Mouse (Mus musculus) hindbrain, embryonic 10.5 days (tissue): ENCODE results near the gene Cd6. TPM values are rescaled to one million over a fixed set of nuclear protein-coding genes. Genes with fewer than 3 reads are reported as not detected.

ENCODE experiments used
- DNase-seq: peaks from one replicate; pipeline ENCODE4 v3.0.0-alpha.2; 2017; ENCODE audit warnings: low spot score
- H3K27ac ChIP-seq: fragments of 300-500 bp; sonication (generic); 2 replicates; pipeline ENCODE4 v1.5.1; 2016; ENCODE audit warnings: mild to moderate bottlenecking, moderate library complexity
- H3K27me3 ChIP-seq: fragments of 300-500 bp; sonication (generic); 2 replicates; pipeline ENCODE4 v1.6.1; 2016; ENCODE audit warnings: mild to moderate bottlenecking; ENCODE audit not compliant: poor library complexity, insufficient read depth, severe bottlenecking
- H3K36me3 ChIP-seq: fragments of 300-500 bp; sonication (generic); 2 replicates; pipeline ENCODE4 v1.6.1; 2016; ENCODE audit warnings: mild to moderate bottlenecking, moderate library complexity
- H3K4me1 ChIP-seq: fragments of 300-500 bp; sonication (generic); replicated peaks from 2 replicates; pipeline ENCODE4 v1.6.1; 2016; ENCODE audit warnings: mild to moderate bottlenecking
- H3K4me3 ChIP-seq: fragments of 300-500 bp; sonication (generic); 2 replicates; pipeline ENCODE4 v1.5.1; 2016; ENCODE audit warnings: mild to moderate bottlenecking, moderate library complexity
- H3K9me3 ChIP-seq: fragments of 300-500 bp; sonication (generic); 2 replicates; pipeline ENCODE4 v1.6.1; 2016; ENCODE audit warnings: mild to moderate bottlenecking, moderate library complexity
- WGBS: fragments of 180-500 bp; shearing (Covaris S2); methylation state at CpG from one replicate; pipeline ENCODE4 v1.1.7; 2016; 5-methylcytosine and 5-hydroxymethylcytosine counted together
- polyA plus RNA-seq: library from polyadenylated mRNA; unstranded; fragments of >200 nt; fragmentation: Nextera tagmentation; extraction: Ambion mirVana; gene quantifications from 2 replicates; pipeline ENCODE4 v1.2.1, GENCODE M21; 2016

Gene Cd6
- polyA plus RNA-seq, 1 experiment from 2014 or later: not detected

DNA sequence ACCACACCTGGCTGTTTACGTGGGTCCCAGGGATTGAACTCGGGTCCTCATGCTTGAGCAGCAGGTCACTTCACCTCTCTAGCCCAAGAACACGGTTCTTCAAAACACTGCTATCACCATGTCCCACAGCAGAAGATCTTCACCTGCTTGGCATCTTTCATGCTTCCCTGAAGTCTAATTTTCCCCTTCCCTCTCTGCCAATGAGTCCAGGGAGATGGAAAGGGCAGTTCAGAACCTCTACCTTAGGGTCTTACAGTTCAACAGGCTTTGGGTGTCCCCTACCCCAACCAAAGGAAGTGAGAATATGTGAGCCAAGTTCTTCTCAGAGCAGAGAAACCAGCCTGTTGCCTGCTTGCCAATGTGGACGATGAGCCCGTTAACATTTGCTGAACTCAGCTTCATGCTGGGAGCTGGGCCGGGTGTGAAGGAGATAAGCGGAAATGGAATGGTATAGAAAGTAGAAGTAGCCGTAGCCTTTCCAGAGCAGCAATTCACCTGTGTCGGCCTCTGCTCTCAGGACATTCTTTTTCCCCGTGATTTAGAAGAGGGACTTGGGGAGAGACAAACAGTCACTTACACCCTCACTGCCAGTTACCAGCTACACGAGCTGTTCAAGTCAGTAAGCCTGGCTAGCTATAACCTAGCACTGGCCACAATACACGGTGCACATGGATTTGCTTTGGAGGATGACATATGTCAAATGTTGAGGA, 21.2 kb downstream of the Cd6 start:
- Histone ChIP-seq H3K27me3 (no peaks in the 10 kb centered on the region), H3K27ac (no peak overlapping the region), H3K4me1 (peaks cover 8% of the 10 kb centered on the region; the same call in 1 of the 2 replicates), H3K9me3 (no peaks in the 10 kb centered on the region), H3K36me3 (no peaks in the 10 kb centered on the region), H3K4me3 (no peak overlapping the region)
- no peak for DNase-seq
- 89% methylated on average over 12 of the region's 12 CpGs for WGBS

DNA sequence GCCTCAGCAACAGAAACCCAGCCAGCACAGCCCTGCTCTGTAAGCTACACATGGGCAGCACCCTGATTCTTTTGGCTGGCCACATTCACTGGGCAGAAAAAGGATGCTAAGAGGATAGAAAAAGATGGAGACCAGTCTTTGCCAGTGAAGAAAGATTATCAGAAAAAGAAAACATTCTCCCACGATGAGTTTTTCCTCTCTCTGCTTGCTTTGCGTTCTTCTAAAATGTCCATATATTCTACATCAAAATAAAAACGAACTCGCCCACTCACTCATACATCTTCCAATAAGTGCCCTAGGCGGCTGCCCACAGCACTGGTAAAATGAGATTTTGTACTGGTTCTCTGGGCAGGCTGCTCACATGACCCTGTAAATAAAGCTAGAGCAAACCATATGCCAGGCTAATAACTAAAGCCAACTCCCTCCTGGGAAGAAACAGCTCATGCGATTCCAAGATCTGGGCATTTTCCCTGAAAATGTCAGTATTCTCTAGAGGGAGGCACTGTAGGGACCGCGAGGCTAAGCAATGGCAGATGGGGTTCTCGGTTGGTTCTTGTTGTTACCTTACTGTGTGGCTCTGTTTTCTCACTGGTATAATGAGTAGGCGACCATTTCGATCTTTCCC, 24.1 kb downstream of the Cd6 start:
- H3K36me3 ChIP-seq: no peaks in the 10 kb centered on the region
- H3K9me3 ChIP-seq: no peaks in the 10 kb centered on the region
- no peaks in the 10 kb centered on the region for H3K27me3 ChIP-seq
- 92% methylated on average over 11 of the region's 11 CpGs for WGBS
- no peak overlapping the region for H3K27ac ChIP-seq
- H3K4me3 ChIP-seq: no peak overlapping the region
- no peak for DNase-seq
- peaks cover 8% of the 10 kb centered on the region; the same call in 1 of the 2 replicates for H3K4me1 ChIP-seq

DNA sequence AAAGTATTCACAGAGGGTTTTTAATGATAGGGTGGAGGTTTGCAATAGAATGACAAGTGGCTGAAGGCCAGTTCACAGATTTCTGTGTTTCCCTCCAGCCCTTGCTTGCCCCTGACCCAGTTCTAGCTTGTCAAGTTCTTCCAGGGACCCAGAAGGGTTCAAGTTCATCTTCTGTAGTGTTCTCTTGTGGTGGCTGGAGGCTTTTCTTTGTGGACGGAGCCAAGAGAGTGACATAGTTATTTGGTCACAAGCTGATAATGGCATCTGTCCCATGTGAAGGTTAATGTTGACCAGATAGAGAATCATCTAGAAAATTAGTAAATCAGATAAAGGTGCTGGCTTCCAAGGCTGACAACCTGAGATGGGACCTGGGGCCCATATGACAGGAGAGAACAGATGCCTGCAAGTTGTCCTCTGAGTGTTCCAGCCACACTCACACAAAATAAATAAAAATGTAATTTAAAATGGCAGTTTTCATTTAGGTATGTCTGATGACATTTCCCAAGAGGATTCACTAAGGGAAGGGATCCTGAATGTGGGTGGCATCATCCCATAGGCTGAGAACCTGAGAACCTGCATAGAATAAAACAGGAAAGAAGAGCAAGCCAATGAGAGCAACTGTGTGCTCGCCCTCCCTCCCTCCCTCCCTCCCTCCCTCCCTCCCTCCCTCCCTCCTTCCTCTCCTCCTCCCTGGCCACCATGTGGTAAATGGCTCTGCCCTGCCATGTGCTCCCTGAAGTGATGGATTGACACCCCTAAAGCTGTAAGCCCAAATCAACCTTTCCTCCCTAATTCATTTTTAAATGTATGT, 24.8 kb downstream of the Cd6 start:
- no peak overlapping the region for H3K4me3 ChIP-seq
- no peaks in the 10 kb centered on the region for H3K27me3 ChIP-seq
- no peak overlapping the region for H3K27ac ChIP-seq
- no peaks in the 10 kb centered on the region for H3K9me3 ChIP-seq
- no peaks in the 10 kb centered on the region for H3K36me3 ChIP-seq
- no peak for DNase-seq
- 76% methylated on average over 2 of the region's 2 CpGs for WGBS
- H3K4me1 ChIP-seq: peaks cover 8% of the 10 kb centered on the region; the same call in 1 of the 2 replicates

- H3K36me3 ChIP-seq: no peaks in the 10 kb centered on the region
- H3K9me3 ChIP-seq: no peaks in the 10 kb centered on the region
- peaks cover 7% of the 10 kb centered on the region; the same call in 1 of the 2 replicates for H3K27me3 ChIP-seq
- no peak overlapping the region for H3K4me3 ChIP-seq
- 78% methylated on average over 5 of the region's 5 CpGs for WGBS
- DNase-seq: no peak
- H3K4me1 ChIP-seq: no peaks in the 10 kb centered on the region
- H3K27ac ChIP-seq: no peak overlapping the region
Measured at GRCm38 (mm10) chr19:10803751-10804150, 26.1 kb downstream of the Cd6 start.

- WGBS: 87% methylated on average over 6 of the region's 6 CpGs
- DNase-seq: no peak
- H3K4me1 ChIP-seq: no peaks in the 10 kb centered on the region
Measured at GRCm38 (mm10) chr19:10801906-10802305, 28.0 kb downstream of the Cd6 start.

GRCm38 (mm10) chr19:10801070-10801469, 28.8 kb downstream of the Cd6 start:
- H3K27me3 ChIP-seq: peaks cover 7% of the 10 kb centered on the region; the same call in 1 of the 2 replicates
- H3K27ac ChIP-seq: no peak overlapping the region
- no peaks in the 10 kb centered on the region for H3K9me3 ChIP-seq
- H3K36me3 ChIP-seq: no peaks in the 10 kb centered on the region
- H3K4me1 ChIP-seq: no peaks in the 10 kb centered on the region
- no peak overlapping the region for H3K4me3 ChIP-seq
- 81% methylated on average over 6 of the region's 6 CpGs for WGBS
- DNase-seq: no peak

More at GRCm38 (mm10) chr19:10801906-10802305, 28.0 kb downstream of the Cd6 start:
- no peak overlapping the region for H3K4me3 ChIP-seq
- H3K36me3 ChIP-seq: no peaks in the 10 kb centered on the region
- H3K27me3 ChIP-seq: peaks cover 7% of the 10 kb centered on the region; the same call in 1 of the 2 replicates
- no peaks in the 10 kb centered on the region for H3K9me3 ChIP-seq
- H3K27ac ChIP-seq: no peak overlapping the region

GRCm38 (mm10) chr19:10799155-10799554, 30.7 kb downstream of the Cd6 start:
- no peak for DNase-seq
- Histone ChIP-seq H3K27ac (no peak overlapping the region), H3K4me1 (no peaks in the 10 kb centered on the region), H3K36me3 (no peaks in the 10 kb centered on the region), H3K27me3 (peaks cover 7% of the 10 kb centered on the region; the same call in 1 of the 2 replicates), H3K4me3 (no peak overlapping the region), H3K9me3 (no peaks in the 10 kb centered on the region)
- WGBS: 93% methylated on average over 17 of the region's 17 CpGs

GRCm38 (mm10) chr19:10798576-10798975, 31.3 kb downstream of the Cd6 start:
- Histone ChIP-seq H3K27ac (no peak overlapping the region), H3K27me3 (peaks cover 7% of the 10 kb centered on the region; the same call in 1 of the 2 replicates), H3K36me3 (no peaks in the 10 kb centered on the region), H3K4me1 (no peaks in the 10 kb centered on the region), H3K9me3 (no peaks in the 10 kb centered on the region), H3K4me3 (no peak overlapping the region)
- DNase-seq: no peak
- 70% methylated on average over 10 of the region's 10 CpGs for WGBS

DNA sequence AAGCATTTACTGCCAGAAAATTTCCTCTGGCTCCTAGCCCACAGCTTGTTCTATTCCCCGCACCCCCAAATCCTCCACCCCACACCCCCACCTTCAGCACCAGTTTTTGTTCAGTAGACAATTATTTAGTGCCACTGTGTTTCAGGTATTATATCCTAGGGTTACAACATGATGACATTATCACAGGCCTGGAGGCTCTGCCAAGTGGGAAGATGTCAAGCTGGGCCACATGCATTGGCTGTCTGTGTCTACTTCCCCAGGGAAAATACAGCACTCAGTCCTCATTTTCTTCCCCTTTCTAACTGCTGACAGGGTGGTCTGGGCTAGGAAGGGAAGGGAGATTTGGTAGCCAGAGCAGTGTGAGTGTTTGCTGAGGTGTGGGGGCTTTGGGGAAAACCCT, 34.9 kb downstream of the Cd6 start:
- H3K4me1 ChIP-seq: peaks cover 4% of the 10 kb centered on the region; the same call in 1 of the 2 replicates
- no peaks in the 10 kb centered on the region for H3K9me3 ChIP-seq
- no peak for DNase-seq
- no peak overlapping the region for H3K27ac ChIP-seq
- H3K4me3 ChIP-seq: no peak overlapping the region
- no peaks in the 10 kb centered on the region for H3K36me3 ChIP-seq
- H3K27me3 ChIP-seq: peaks cover 12% of the 10 kb centered on the region; the same call in 1 of the 2 replicates
- 100% methylated on average over 1 of the region's 1 CpGs for WGBS

DNA sequence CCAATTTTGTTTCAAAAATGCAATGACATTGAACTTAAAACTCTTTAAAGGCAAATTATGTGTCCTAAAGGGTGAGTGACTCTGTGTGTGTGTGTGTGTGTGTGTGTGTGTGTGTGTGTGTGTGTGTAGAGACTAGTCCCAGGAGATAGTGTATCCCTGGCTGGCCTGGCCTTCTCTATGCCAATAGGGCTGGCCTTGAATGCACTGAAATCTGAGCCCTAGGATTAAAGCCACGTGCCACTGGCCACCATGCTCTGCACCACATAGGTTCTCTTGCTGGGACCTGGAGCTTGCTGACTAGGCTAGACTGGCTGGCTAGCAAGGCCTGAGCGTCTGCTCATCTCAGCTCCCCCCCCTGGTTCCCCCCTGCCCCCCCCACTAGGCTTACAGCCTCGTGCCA, 36.8 kb downstream of the Cd6 start:
- DNase-seq: no peak
- Histone ChIP-seq H3K4me1 (peaks cover 14% of the 10 kb centered on the region; the same call in 1 of the 2 replicates), H3K9me3 (no peaks in the 10 kb centered on the region), H3K27ac (no peak overlapping the region), H3K36me3 (no peaks in the 10 kb centered on the region), H3K27me3 (0 out of 2 replicates have a peak, but pooled peaks cover 6% of the 10 kb centered on the region), H3K4me3 (no peak overlapping the region)
- WGBS: 51% methylated on average over 3 of the region's 3 CpGs

- WGBS: 76% methylated on average over 9 of the region's 9 CpGs
- no peak for DNase-seq
- H3K4me3 ChIP-seq: no peak overlapping the region
- no peaks in the 10 kb centered on the region for H3K9me3 ChIP-seq
- H3K27ac ChIP-seq: no peak overlapping the region
- no peaks in the 10 kb centered on the region for H3K36me3 ChIP-seq
- H3K4me1 ChIP-seq: peaks cover 16% of the 10 kb centered on the region
- H3K27me3 ChIP-seq: 0 out of 2 replicates have a peak, but pooled peaks cover 6% of the 10 kb centered on the region
Measured at GRCm38 (mm10) chr19:10790323-10790722, 39.5 kb downstream of the Cd6 start.

DNA sequence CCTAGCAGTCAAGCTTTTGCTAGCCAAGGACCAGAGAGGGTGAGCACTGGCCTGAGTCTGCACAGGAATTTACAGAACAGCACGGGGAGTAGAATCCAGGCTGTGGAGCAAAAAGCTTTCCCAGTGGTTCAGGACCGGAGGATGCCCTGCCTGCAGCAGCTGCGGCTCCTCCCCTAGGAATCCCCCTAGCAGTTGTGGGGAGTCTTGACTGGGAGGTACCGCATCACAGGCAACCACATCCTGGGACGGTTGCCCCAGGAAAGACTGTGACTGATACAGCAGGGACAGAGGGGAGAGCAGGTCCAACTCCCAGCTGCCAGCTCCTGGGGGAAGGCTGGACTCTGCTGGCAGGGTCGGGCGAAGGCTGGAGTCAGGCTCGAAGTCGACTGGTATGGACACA, 41.6 kb downstream of the Cd6 start:
- H3K4me3 ChIP-seq: no peak overlapping the region

More for the DNA sequence above, 41.6 kb downstream of the Cd6 start:
- no peak for DNase-seq
- Histone ChIP-seq H3K27ac (no peak overlapping the region; the same call in 1 of the 2 replicates), H3K36me3 (no peaks in the 10 kb centered on the region), H3K27me3 (0 out of 2 replicates have a peak, but pooled peaks cover 6% of the 10 kb centered on the region), H3K9me3 (no peaks in the 10 kb centered on the region), H3K4me1 (peaks cover 34% of the 10 kb centered on the region)
- 71% methylated on average over 9 of the region's 9 CpGs for WGBS
